Mouse (Mus musculus): Measurements from ENCODE around the gene Nt5c3.

GRCm38 (mm10) chr6:56876870-56877269 lies 46.9 kb downstream of the Nt5c3 start:
- TF ChIP-seq EP300 (optimal IDR thresholded peaks at IDR 0.05), result no peak
- no peak for TF ChIP-seq CTCF (IDR thresholded peaks at IDR 0.05; ENCODE audit: low read depth)
